Mouse (Mus musculus) midbrain, embryonic 14.5 days (tissue): ENCODE measurements at regions not wholly inside any gene's neighbourhood (a gene's known extent, or its start where the extent isn't known, plus 50 kb on each side); places are given as distances from the start of the nearest gene placed in this dataset.
A peak's percentile ranks its signal among the peaks of the same experiment; 100 is the strongest.

Source experiments
- ATAC-seq: fragments of 200-750 bp; cut with Nextera tagmentation; 2 replicates; pipeline ENCODE4 v1.8.0; 2017; ENCODE audit warnings: moderate number of reproducible peaks, moderate library complexity; ENCODE audit not compliant: low FRiP score, low TSS enrichment
- DNase-seq: peaks from one replicate; pipeline ENCODE4 v3.0.0-alpha.2; 2015
- H3K27ac ChIP-seq: fragments of 300-500 bp; sonication (generic); replicated peaks from 2 replicates; pipeline ENCODE4 v1.5.1; 2014; ENCODE audit warnings: mild to moderate bottlenecking, low read depth, low read length, moderate library complexity
- H3K27me3 ChIP-seq: fragments of 300-500 bp; sonication (generic); 2 replicates; pipeline ENCODE4 v1.6.1; 2014; ENCODE audit warnings: low read length, control low read depth, mixed read lengths; ENCODE audit not compliant: control insufficient read depth, insufficient read depth
- H3K36me3 ChIP-seq: fragments of 300-500 bp; sonication (generic); 2 replicates; pipeline ENCODE4 v1.6.1; 2014; ENCODE audit warnings: low read length, control low read depth; ENCODE audit not compliant: control insufficient read depth, insufficient read depth
- H3K4me1 ChIP-seq: fragments of 300-500 bp; sonication (generic); 2 replicates; pipeline ENCODE4 v1.6.1; 2014; ENCODE audit warnings: mild to moderate bottlenecking, antibody characterized with exemption, low read length, control low read depth; ENCODE audit not compliant: control insufficient read depth, insufficient read depth
- H3K4me2 ChIP-seq: fragments of 300-500 bp; sonication (generic); 2 replicates; pipeline ENCODE4 v1.6.1; 2014; ENCODE audit warnings: mild to moderate bottlenecking, low read length, moderate library complexity
- H3K4me3 ChIP-seq: fragments of 300-500 bp; sonication (generic); replicated peaks from 2 replicates; pipeline ENCODE4 v1.5.1; 2014; ENCODE audit warnings: low read depth, low read length
- H3K9ac ChIP-seq: fragments of 300-500 bp; sonication (generic); replicated peaks from 2 replicates; pipeline ENCODE4 v1.6.1; 2014; ENCODE audit warnings: mild to moderate bottlenecking, low read length, moderate library complexity
- H3K9me3 ChIP-seq: fragments of 300-500 bp; sonication (generic); 2 replicates; pipeline ENCODE4 v1.6.1; 2016; ENCODE audit warnings: low read length, control low read depth, mixed read lengths; ENCODE audit not compliant: control insufficient read depth
- WGBS: fragments of 180-500 bp; shearing (Covaris S2); extraction: QIAGEN DNeasy Blood & Tissue Kit; methylation state at CpG from one replicate; pipeline ENCODE4 v1.1.7; 2014; 5-methylcytosine and 5-hydroxymethylcytosine counted together

DNA sequence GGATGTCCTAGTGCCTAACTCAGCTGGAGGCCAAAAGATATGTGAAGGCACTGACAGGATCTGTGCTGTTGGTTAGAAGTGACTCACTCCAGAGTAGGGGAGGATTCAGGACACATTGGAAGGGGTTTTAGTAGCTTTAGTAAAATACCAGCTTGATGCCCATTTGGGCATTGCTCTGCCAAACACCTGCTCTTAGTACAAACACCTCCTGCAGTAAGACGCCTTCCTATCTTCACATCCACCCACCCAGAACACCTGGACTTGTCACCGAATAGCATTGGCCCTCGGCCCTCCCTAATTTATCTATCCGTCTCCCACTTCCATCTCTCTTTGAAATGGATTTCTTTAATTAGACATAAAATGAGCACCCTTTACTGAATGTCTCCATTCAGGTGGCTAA is 430.9 kb upstream of the Tmpo start:
- Histone ChIP-seq H3K4me2 (no peak overlapping the region), H3K36me3 (no peaks in the 10 kb centered on the region), H3K27me3 (no peaks in the 10 kb centered on the region), H3K4me3 (no peak overlapping the region), H3K9me3 (no peaks in the 10 kb centered on the region), H3K9ac (no peak overlapping the region), H3K4me1 (peaks cover 16% of the 10 kb centered on the region), H3K27ac (no peak overlapping the region)
- 90% methylated on average over 4 of the region's 4 CpGs for WGBS
- ATAC-seq, result no peak
- no peak for DNase-seq

DNA sequence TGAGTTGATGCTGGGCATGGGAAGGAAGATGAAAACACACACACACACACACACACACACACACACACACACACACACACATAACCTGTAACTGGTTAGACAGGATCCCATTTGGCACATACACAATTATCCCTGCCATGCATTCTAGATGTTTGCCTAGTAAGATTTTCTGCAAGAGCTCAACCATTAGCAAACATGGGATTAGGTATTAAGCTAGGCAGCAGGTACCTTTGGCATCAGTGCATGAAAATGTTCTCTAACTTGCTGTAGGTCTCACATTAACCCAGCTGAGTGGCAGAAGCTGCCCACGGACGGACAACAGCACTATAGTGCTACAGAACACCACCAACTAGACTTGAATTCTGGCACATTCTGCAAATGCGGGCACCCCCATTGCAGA is 413.8 kb upstream of the Tmpo start:
- Histone ChIP-seq H3K4me2 (no peak overlapping the region), H3K4me3 (no peak overlapping the region), H3K27me3 (no peaks in the 10 kb centered on the region), H3K27ac (no peak overlapping the region), H3K36me3 (no peaks in the 10 kb centered on the region), H3K9me3 (no peaks in the 10 kb centered on the region), H3K4me1 (no peaks in the 10 kb centered on the region), H3K9ac (no peak overlapping the region)
- 96% methylated on average over 3 of the region's 3 CpGs for WGBS
- DNase-seq (no peak), ATAC-seq (no peak)

GRCm38 (mm10) chr10:91593378-91593777 is 412.3 kb upstream of the Tmpo start:
- Histone ChIP-seq H3K27me3 (no peaks in the 10 kb centered on the region), H3K4me2 (no peak overlapping the region), H3K9ac (no peak overlapping the region), H3K36me3 (no peaks in the 10 kb centered on the region), H3K4me1 (no peaks in the 10 kb centered on the region), H3K4me3 (no peak overlapping the region), H3K9me3 (no peaks in the 10 kb centered on the region), H3K27ac (no peak overlapping the region)
- DNase-seq (no peak), ATAC-seq (no peak)
- WGBS, result 84% methylated on average over 2 of the region's 2 CpGs

- Histone ChIP-seq H3K9me3 (no peaks in the 10 kb centered on the region), H3K9ac (no peak overlapping the region), H3K27me3 (no peaks in the 10 kb centered on the region), H3K4me2 (no peak overlapping the region), H3K27ac (no peak overlapping the region; the same call in 1 of the 2 replicates), H3K36me3 (no peaks in the 10 kb centered on the region), H3K4me3 (no peak overlapping the region), H3K4me1 (no peaks in the 10 kb centered on the region)
- ATAC-seq, result no peak
- peak; percentile 38 for DNase-seq
- WGBS, result 63% methylated on average over 10 of the region's 10 CpGs
These were observed 410.7 kb upstream of the Tmpo start for GRCm38 (mm10) chr10:91591845-91592244.

DNA sequence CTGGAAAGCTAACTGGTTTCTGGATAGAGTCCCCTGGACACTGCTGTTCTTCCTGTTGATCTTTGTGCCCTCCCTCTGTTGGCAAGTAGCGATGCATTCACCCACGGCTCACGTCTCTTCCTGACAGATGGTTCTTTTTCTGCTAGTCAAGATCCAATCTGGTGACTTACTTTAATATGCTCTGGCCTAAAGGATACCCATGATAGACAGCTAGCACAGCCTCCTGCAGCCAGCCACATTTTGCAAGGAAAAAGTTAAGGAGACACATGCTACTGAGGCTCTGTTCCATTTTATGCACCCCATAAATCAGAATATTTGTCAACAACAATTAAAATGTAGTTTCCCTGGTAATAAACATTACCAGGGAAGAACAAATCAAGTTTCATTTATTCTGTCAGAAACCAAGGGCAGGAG is 410.3 kb upstream of the Tmpo start:
- WGBS, result 27% methylated on average over 3 of the region's 3 CpGs
- Histone ChIP-seq H3K36me3 (no peaks in the 10 kb centered on the region), H3K27me3 (no peaks in the 10 kb centered on the region), H3K4me2 (no peak overlapping the region), H3K4me3 (no peak overlapping the region), H3K27ac (no peak overlapping the region), H3K4me1 (no peaks in the 10 kb centered on the region), H3K9ac (no peak overlapping the region), H3K9me3 (no peaks in the 10 kb centered on the region)
- ATAC-seq (no peak; the same call in 1 of the 2 replicates), DNase-seq (peak; percentile 35)

DNA sequence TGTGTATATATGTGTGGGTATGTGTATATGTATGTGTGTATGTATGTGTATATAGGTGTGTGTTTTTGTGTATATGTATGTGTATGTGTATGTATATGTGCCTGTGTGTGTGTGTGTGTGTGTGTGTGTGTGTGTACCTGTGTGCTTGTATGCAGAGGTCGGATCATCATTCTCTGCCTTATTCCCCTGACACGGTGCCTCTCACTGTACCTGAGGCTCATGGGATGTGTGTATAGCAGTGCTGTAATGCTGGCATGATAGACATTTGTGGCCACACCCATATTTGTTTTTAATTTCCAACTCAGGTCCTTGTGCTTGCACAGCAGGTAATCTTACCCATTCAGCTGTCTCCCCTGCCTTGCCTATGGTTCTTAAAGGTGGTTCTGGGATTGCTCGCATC is 402.1 kb upstream of the Tmpo start:
- H3K4me2 ChIP-seq, result no peak overlapping the region
- H3K4me1 ChIP-seq, result 0 out of 2 replicates have a peak, but pooled peaks cover 7% of the 10 kb centered on the region
- no peaks in the 10 kb centered on the region for H3K27me3 ChIP-seq
- no peak overlapping the region for H3K4me3 ChIP-seq
- ATAC-seq (no peak), DNase-seq (no peak)
- WGBS, result 91% methylated on average over 3 of the region's 3 CpGs
- H3K36me3 ChIP-seq, result no peaks in the 10 kb centered on the region
- no peak overlapping the region for H3K9ac ChIP-seq
- H3K9me3 ChIP-seq, result no peaks in the 10 kb centered on the region
- H3K27ac ChIP-seq, result no peak overlapping the region

DNA sequence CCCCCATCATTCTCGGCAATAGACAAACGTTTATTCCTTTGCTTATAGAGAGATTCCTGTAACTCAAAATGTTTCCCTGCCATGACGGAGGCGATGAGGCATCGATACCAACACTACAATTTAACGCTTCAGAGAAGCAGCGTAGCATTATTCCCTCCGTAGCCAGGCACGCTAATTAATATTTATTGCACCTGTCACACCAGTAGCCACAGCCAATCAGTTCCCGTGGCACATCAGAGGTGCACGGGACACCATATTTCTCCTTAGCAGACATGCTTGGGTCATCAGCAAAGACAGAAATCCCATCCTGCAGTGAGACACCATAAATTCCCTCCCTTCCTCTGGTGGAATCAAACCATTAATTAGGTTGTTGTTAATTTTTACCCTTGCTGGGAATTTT is 399.8 kb upstream of the Tmpo start:
- Histone ChIP-seq H3K36me3 (no peaks in the 10 kb centered on the region), H3K9me3 (no peaks in the 10 kb centered on the region), H3K9ac (no peak overlapping the region), H3K27me3 (no peaks in the 10 kb centered on the region), H3K4me2 (no peak overlapping the region), H3K4me1 (0 out of 2 replicates have a peak, but pooled peaks cover 7% of the 10 kb centered on the region), H3K4me3 (no peak overlapping the region), H3K27ac (peak overlapping the region; percentile 37; the same call in 1 of the 2 replicates)
- DNase-seq, result peak; percentile 45
- WGBS, result 57% methylated on average over 11 of the region's 11 CpGs
- ATAC-seq, result no peak

DNA sequence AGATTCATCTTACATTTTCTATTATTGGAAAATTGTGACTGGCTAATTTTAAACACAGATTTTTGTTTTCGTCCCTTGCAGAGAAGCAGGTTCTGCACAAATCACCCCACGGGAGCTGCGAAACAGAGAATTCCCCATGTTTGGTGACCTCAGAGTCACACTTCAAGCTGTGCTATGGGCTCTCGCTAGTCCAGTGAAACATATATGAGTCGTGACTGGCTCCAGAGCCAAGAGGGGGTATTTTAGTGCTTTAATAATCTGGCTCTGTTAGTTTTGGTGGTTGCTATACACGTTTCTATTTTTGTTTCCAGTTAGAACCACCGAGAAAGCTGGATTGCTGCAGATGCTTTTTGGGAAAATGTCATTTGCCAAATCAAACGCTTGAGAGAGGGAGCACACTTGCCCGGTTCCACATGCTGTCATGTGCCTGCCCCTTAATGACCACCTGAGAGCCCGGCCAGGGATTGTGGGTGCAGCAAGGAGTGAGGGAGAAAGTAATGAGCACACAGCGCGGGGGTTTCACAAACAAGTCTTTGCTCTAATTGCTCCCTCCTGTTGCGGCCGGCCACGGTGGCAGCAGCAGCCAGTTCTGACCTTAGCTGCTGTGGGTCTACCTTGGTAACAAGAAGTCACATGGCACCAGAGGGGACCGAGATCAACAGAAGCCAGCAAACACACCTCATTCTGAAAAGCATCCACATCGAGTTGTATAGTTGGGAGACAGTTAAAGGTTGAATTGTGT is 394.4 kb upstream of the Tmpo start:
- no peak overlapping the region for H3K4me2 ChIP-seq
- no peak for DNase-seq
- no peak overlapping the region for H3K4me3 ChIP-seq
- 0 out of 2 replicates have a peak, but pooled peaks cover under 1% of the 10 kb centered on the region for H3K4me1 ChIP-seq
- 75% methylated on average over 17 of the region's 17 CpGs for WGBS
- H3K27ac ChIP-seq, result no peak overlapping the region
- no peak overlapping the region for H3K9ac ChIP-seq
- no peak for ATAC-seq
- no peaks in the 10 kb centered on the region for H3K9me3 ChIP-seq
- H3K36me3 ChIP-seq, result no peaks in the 10 kb centered on the region
- no peaks in the 10 kb centered on the region for H3K27me3 ChIP-seq

- Histone ChIP-seq H3K9ac (no peak overlapping the region), H3K27ac (no peak overlapping the region), H3K4me1 (no peaks in the 10 kb centered on the region), H3K27me3 (no peaks in the 10 kb centered on the region), H3K4me3 (no peak overlapping the region), H3K9me3 (no peaks in the 10 kb centered on the region), H3K36me3 (no peaks in the 10 kb centered on the region), H3K4me2 (no peak overlapping the region)
- no peak for ATAC-seq
- DNase-seq, result no peak
- WGBS, result 91% methylated on average over 7 of the region's 7 CpGs
These were observed 391.7 kb upstream of the Tmpo start for GRCm38 (mm10) chr10:91572796-91573195.
